Mouse (Mus musculus) neural tube, embryonic 11.5 days (tissue): Measurements from ENCODE around the gene Zfp398. TPM values are rescaled to one million over a fixed set of nuclear protein-coding genes. Genes with fewer than 3 reads are reported as not detected.

Experiments used
- ATAC-seq: fragments of 200-750 bp; cut with Nextera tagmentation; 2 replicates; pipeline ENCODE4 v1.8.0; 2017; ENCODE audit warnings: moderate number of reproducible peaks, mild to moderate bottlenecking, moderate TSS enrichment, moderate library complexity; ENCODE audit not compliant: insufficient read depth, low FRiP score, low TSS enrichment
- DNase-seq: peaks from one replicate; pipeline ENCODE4 v3.0.0-alpha.2; 2015; ENCODE audit warnings: low spot score
- H3K27ac ChIP-seq: fragments of 300-500 bp; sonication (generic); 2 replicates; pipeline ENCODE4 v1.5.1; 2014; ENCODE audit warnings: low read depth, mild to moderate bottlenecking, low read length
- H3K27me3 ChIP-seq: fragments of 300-500 bp; sonication (generic); 2 replicates; pipeline ENCODE4 v1.6.1; 2014; ENCODE audit warnings: mild to moderate bottlenecking, low read length, mixed read lengths; ENCODE audit not compliant: control insufficient read depth, insufficient read depth
- H3K36me3 ChIP-seq: fragments of 300-500 bp; sonication (generic); 2 replicates; pipeline ENCODE4 v1.6.1; 2014; ENCODE audit warnings: mild to moderate bottlenecking, low read length, moderate library complexity, mixed read lengths; ENCODE audit not compliant: control insufficient read depth, insufficient read depth
- H3K4me1 ChIP-seq: fragments of 300-500 bp; sonication (generic); 2 replicates; pipeline ENCODE4 v1.6.1; 2014; ENCODE audit warnings: low read length, mixed read lengths; ENCODE audit not compliant: control insufficient read depth, insufficient read depth
- H3K4me2 ChIP-seq: fragments of 300-500 bp; sonication (generic); 2 replicates; pipeline ENCODE4 v1.6.1; 2014; ENCODE audit warnings: low read depth, mild to moderate bottlenecking, moderate library complexity
- H3K4me3 ChIP-seq: fragments of 300-500 bp; sonication (generic); 2 replicates; pipeline ENCODE4 v1.5.1; 2014; ENCODE audit warnings: low read depth, low read length
- H3K9ac ChIP-seq: fragments of 300-500 bp; sonication (generic); 2 replicates; pipeline ENCODE4 v1.6.1; 2014; ENCODE audit warnings: mild to moderate bottlenecking, low read length
- H3K9me3 ChIP-seq: fragments of 300-500 bp; sonication (generic); 2 replicates; pipeline ENCODE4 v1.6.1; 2016; ENCODE audit warnings: low read length; ENCODE audit not compliant: control insufficient read depth
- WGBS: fragments of 180-500 bp; shearing (Covaris S2); extraction: QIAGEN DNeasy Blood & Tissue Kit; methylation state at CpG from one replicate; pipeline ENCODE4 v1.1.7; 2014; 5-methylcytosine and 5-hydroxymethylcytosine counted together
- polyA plus RNA-seq: library from polyadenylated mRNA; unstranded; fragments of >200 nt; fragmentation: Nextera tagmentation; extraction: Ambion mirVana; gene quantifications from 2 replicates; pipeline ENCODE4 v1.2.1, GENCODE M21; 2014

Gene Zfp398
- polyA plus RNA-seq, 1 experiment from 2014 or later: 9.9 TPM

GRCm38 (mm10) chr6:47830104-47831078, 5.1 kb upstream of the Zfp398 start, which contains the start of gene Zfp786:
Zfp786 (minus strand) TSS chr6:47830867.
- no peaks in the 10 kb centered on the region for H3K36me3 ChIP-seq
- peak within 1 kb of the TSS; percentile 60 for H3K4me2 ChIP-seq
- WGBS: 1% methylated on average over 64 of the region's 64 CpGs
- H3K4me1 ChIP-seq: no peaks in the 10 kb centered on the region
- H3K27ac ChIP-seq: peak within 1 kb of the TSS; percentile 92
- peak within 1 kb of the TSS; percentile 94 for H3K9ac ChIP-seq
- peak within 1 kb of the TSS; percentile 80 for H3K4me3 ChIP-seq
- ATAC-seq: peak; percentile 91
- H3K9me3 ChIP-seq: no peaks in the 10 kb centered on the region
- DNase-seq: peak; percentile 92
- H3K27me3 ChIP-seq: no peaks in the 10 kb centered on the region

GRCm38 (mm10) chr6:47832220-47832619, 3.2 kb upstream of the Zfp398 start:
- no peak overlapping the region for H3K9ac ChIP-seq
- H3K4me1 ChIP-seq: no peaks in the 10 kb centered on the region
- H3K27me3 ChIP-seq: no peaks in the 10 kb centered on the region
- H3K27ac ChIP-seq: no peak overlapping the region
- ATAC-seq (no peak), DNase-seq (no peak)
- H3K36me3 ChIP-seq: no peaks in the 10 kb centered on the region
- H3K9me3 ChIP-seq: no peaks in the 10 kb centered on the region
- H3K4me2 ChIP-seq: no peak overlapping the region
- 76% methylated on average over 1 of the region's 1 CpGs for WGBS
- H3K4me3 ChIP-seq: no peak overlapping the region

- Histone ChIP-seq H3K27ac (peak overlapping the region; percentile 94), H3K4me2 (peak overlapping the region; percentile 70), H3K4me1 (no peaks in the 10 kb centered on the region), H3K27me3 (no peaks in the 10 kb centered on the region), H3K36me3 (no peaks in the 10 kb centered on the region), H3K4me3 (peak overlapping the region; percentile 96), H3K9me3 (no peaks in the 10 kb centered on the region), H3K9ac (peak overlapping the region; percentile 94)
- DNase-seq (peak; percentile 70), ATAC-seq (peak; percentile 86)
- WGBS: under 1% methylated on average over 34 of the region's 49 CpGs
Observed at GRCm38 (mm10) chr6:47835984-47836521, 592 bp downstream of the Zfp398 start.

GRCm38 (mm10) chr6:47837630-47838029, 2.2 kb downstream of the Zfp398 start:
- ATAC-seq: no peak
- no peak overlapping the region for H3K27ac ChIP-seq

GRCm38 (mm10) chr6:47841077-47841476, 5.6 kb downstream of the Zfp398 start:
- no peaks in the 10 kb centered on the region for H3K36me3 ChIP-seq
- H3K27me3 ChIP-seq: no peaks in the 10 kb centered on the region
- ATAC-seq (no peak), DNase-seq (no peak)
- no peak overlapping the region for H3K4me2 ChIP-seq
- H3K4me3 ChIP-seq: no peak overlapping the region
- no peak overlapping the region for H3K9ac ChIP-seq
- 96% methylated on average over 1 of the region's 1 CpGs for WGBS
- no peaks in the 10 kb centered on the region for H3K4me1 ChIP-seq
- H3K9me3 ChIP-seq: no peaks in the 10 kb centered on the region
- no peak overlapping the region for H3K27ac ChIP-seq

More at GRCm38 (mm10) chr6:47837630-47838029, 2.2 kb downstream of the Zfp398 start:
- H3K4me2 ChIP-seq: no peak overlapping the region
- H3K9me3 ChIP-seq: no peaks in the 10 kb centered on the region
- H3K4me1 ChIP-seq: no peaks in the 10 kb centered on the region
- WGBS: 86% methylated on average over 2 of the region's 2 CpGs
- H3K9ac ChIP-seq: no peak overlapping the region
- H3K36me3 ChIP-seq: no peaks in the 10 kb centered on the region
- no peak overlapping the region for H3K4me3 ChIP-seq
- H3K27me3 ChIP-seq: no peaks in the 10 kb centered on the region
- no peak for DNase-seq

- H3K27ac ChIP-seq: no peak overlapping the region
- DNase-seq (no peak), ATAC-seq (no peak)
- 98% methylated on average over 2 of the region's 2 CpGs for WGBS
- no peak overlapping the region for H3K4me2 ChIP-seq
- H3K27me3 ChIP-seq: no peaks in the 10 kb centered on the region
- no peaks in the 10 kb centered on the region for H3K4me1 ChIP-seq
- no peaks in the 10 kb centered on the region for H3K36me3 ChIP-seq
- H3K4me3 ChIP-seq: no peak overlapping the region
- no peaks in the 10 kb centered on the region for H3K9me3 ChIP-seq
- no peak overlapping the region for H3K9ac ChIP-seq
Observed at GRCm38 (mm10) chr6:47841831-47842230, 6.4 kb downstream of the Zfp398 start.

GRCm38 (mm10) chr6:47842337-47842736, 6.9 kb downstream of the Zfp398 start:
- ATAC-seq (no peak), DNase-seq (no peak)
- Histone ChIP-seq H3K4me2 (no peak overlapping the region), H3K4me3 (no peak overlapping the region), H3K9ac (no peak overlapping the region), H3K9me3 (no peaks in the 10 kb centered on the region), H3K4me1 (no peaks in the 10 kb centered on the region), H3K36me3 (no peaks in the 10 kb centered on the region), H3K27ac (no peak overlapping the region), H3K27me3 (no peaks in the 10 kb centered on the region)
- 89% methylated on average over 1 of the region's 1 CpGs for WGBS

- H3K9me3 ChIP-seq: no peaks in the 10 kb centered on the region
- H3K9ac ChIP-seq: no peak overlapping the region
- no peaks in the 10 kb centered on the region for H3K4me1 ChIP-seq
- no peak for ATAC-seq
- no peaks in the 10 kb centered on the region for H3K27me3 ChIP-seq
- no peak overlapping the region for H3K4me2 ChIP-seq
- no peaks in the 10 kb centered on the region for H3K36me3 ChIP-seq
- H3K4me3 ChIP-seq: no peak overlapping the region
- DNase-seq: no peak
- no peak overlapping the region for H3K27ac ChIP-seq
Observed at GRCm38 (mm10) chr6:47845779-47846178, 10.3 kb downstream of the Zfp398 start.
